ENCODE assay signal across 20 mouse cellular contexts in the genomic region with DNA sequence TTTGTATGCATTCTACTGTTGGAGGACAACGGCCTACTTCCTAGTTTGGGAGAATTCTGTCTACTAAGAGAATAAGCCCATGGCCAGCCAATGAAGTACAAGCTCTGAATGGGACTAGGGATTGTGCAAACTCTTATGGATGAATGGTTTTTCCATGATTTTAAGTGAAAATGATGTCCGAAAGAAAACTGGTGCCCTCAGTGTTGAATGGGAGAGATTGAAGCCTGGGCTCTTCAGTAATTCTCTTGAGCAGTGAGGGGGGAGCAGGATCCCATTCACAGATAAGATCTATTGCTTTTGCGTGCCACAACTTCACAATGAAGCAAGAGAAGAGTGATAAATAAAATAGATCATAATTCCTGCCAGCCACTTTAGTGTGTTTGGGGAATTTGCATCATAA.
DNase-seq lines count a peak whose midpoint lies in the region; ATAC-seq lines count a peak whose summit lies in the region.
"Had no signal": no experiment of that assay in that cellular context is flagged by ENCODE, and none has a peak within 500 bp of the region (broad histone marks: within the 10 kb centered on the region; RNA-seq: fewer than 3 reads in every experiment).

No protein-coding gene starts in this region.

- peak; percentile 39 for DNase-seq in retina, postnatal 1 day
- no peak for DNase-seq in retina, embryonic 14.5 days (ENCODE audit: low spot score)
- DNase-seq in layer of hippocampus, postnatal 36 days: no peak
- DNase-seq: adrenal gland, adult 8-10 months; adrenal gland, postnatal 14 days; adrenal gland, postnatal 36 days; cerebellum, adult 11-12 months; cerebellum, adult 2 months; cerebellum, adult 9-10 months; cerebellum, postnatal 10 days; cerebellum, postnatal 25 days; forebrain, postnatal 0 days had no signal

- no peak overlapping the region for H3K9ac ChIP-seq in neural tube, embryonic 12.5 days
- no peak overlapping the region for H3K9ac ChIP-seq in neural tube, embryonic 15.5 days (replicated peaks)
- H3K9ac ChIP-seq: embryonic facial prominence, embryonic 12.5 days; forebrain, embryonic 13.5 days; forebrain, embryonic 15.5 days; forebrain, postnatal 0 days had no signal

- no peaks in the 10 kb centered on the region for H3K36me3 ChIP-seq in neural tube, embryonic 12.5 days
- no peaks in the 10 kb centered on the region for H3K36me3 ChIP-seq in neural tube, embryonic 15.5 days
- H3K36me3 ChIP-seq: embryonic facial prominence, embryonic 10.5 days; embryonic facial prominence, embryonic 12.5 days; forebrain, embryonic 15.5 days had no signal

- no peaks in the 10 kb centered on the region for H3K9me3 ChIP-seq in neural tube, embryonic 12.5 days
- H3K9me3 ChIP-seq in neural tube, embryonic 15.5 days (replicated peaks): no peaks in the 10 kb centered on the region
- H3K9me3 ChIP-seq: embryonic facial prominence, embryonic 10.5 days; embryonic facial prominence, embryonic 12.5 days; forebrain, embryonic 13.5 days; forebrain, embryonic 15.5 days had no signal

- no peaks in the 10 kb centered on the region for H3K27me3 ChIP-seq in neural tube, embryonic 12.5 days (replicated peaks)
- H3K27me3 ChIP-seq in neural tube, embryonic 15.5 days (replicated peaks): no peaks in the 10 kb centered on the region
- H3K27me3 ChIP-seq: embryonic facial prominence, embryonic 12.5 days; forebrain, embryonic 13.5 days; forebrain, embryonic 15.5 days; Patski had no signal

- ATAC-seq in neural tube, embryonic 12.5 days (ENCODE audit: low FRiP score, low read depth): 0 out of 2 replicates have a peak, but pooled peaks have one; percentile 17
- ATAC-seq in neural tube, embryonic 15.5 days (ENCODE audit: low FRiP score): no peak
- ATAC-seq: activated CD4-positive, CD25-positive, alpha-beta regulatory T cell, adult 4 months; forebrain, embryonic 13.5 days; forebrain, embryonic 15.5 days; forebrain, postnatal 0 days; Patski had no signal

- no peak overlapping the region for H3K4me3 ChIP-seq in neural tube, embryonic 12.5 days
- H3K4me3 ChIP-seq in neural tube, embryonic 15.5 days (replicated peaks): no peak overlapping the region
- H3K4me3 ChIP-seq: embryonic facial prominence, embryonic 10.5 days; embryonic facial prominence, embryonic 12.5 days; forebrain, embryonic 13.5 days; forebrain, embryonic 15.5 days had no signal

- no peak overlapping the region for H3K4me2 ChIP-seq in neural tube, embryonic 12.5 days (replicated peaks)
- no peak overlapping the region for H3K4me2 ChIP-seq in neural tube, embryonic 15.5 days
- H3K4me2 ChIP-seq: embryonic facial prominence, embryonic 12.5 days; forebrain, embryonic 13.5 days; forebrain, embryonic 15.5 days had no signal

- no peaks in the 10 kb centered on the region for H3K4me1 ChIP-seq in neural tube, embryonic 12.5 days
- H3K4me1 ChIP-seq in neural tube, embryonic 15.5 days: no peaks in the 10 kb centered on the region
- H3K4me1 ChIP-seq: embryonic facial prominence, embryonic 10.5 days; embryonic facial prominence, embryonic 12.5 days; forebrain, embryonic 13.5 days; forebrain, embryonic 15.5 days had no signal

- no peak overlapping the region for H3K27ac ChIP-seq in neural tube, embryonic 12.5 days
- no peak overlapping the region for H3K27ac ChIP-seq in neural tube, embryonic 15.5 days (replicated peaks)
- H3K27ac ChIP-seq: embryonic facial prominence, embryonic 10.5 days; embryonic facial prominence, embryonic 12.5 days; forebrain, embryonic 13.5 days; forebrain, embryonic 15.5 days had no signal

- WGBS in neural tube, embryonic 12.5 days: 74% methylated on average over 3 of the region's 3 CpGs
- 63% methylated on average over 3 of the region's 3 CpGs for WGBS in neural tube, embryonic 15.5 days
